Mouse (Mus musculus) hematopoietic multipotent progenitor cell, adult 10-12 weeks (in vitro differentiated cells): ENCODE data around the gene Agk. TPM values are rescaled to one million over a fixed set of nuclear protein-coding genes. Genes with fewer than 3 reads are reported as not detected.

ENCODE experiments used
- polyA plus RNA-seq: library from polyadenylated mRNA; stranded (reverse); fragments of >175 nt; gene quantifications from 2 replicates; pipeline ENCODE4 v1.2.3, GENCODE M21; 2012; ENCODE audit warnings: low replicate concordance

Gene Agk
- 3.6 and 4.9 TPM in 2 replicates for polyA plus RNA-seq

GRCm38 (mm10) chr6:40324897-40325841, at the start of gene Agk:
Gene Agk (plus strand): TSS chr6:40325172.

GRCm38 (mm10) chr6:40436047-40436483, 111.1 kb downstream of the Agk start, which contains the start of gene E330009J07Rik:
Gene E330009J07Rik (minus strand): TSS chr6:40436135.

GRCm38 (mm10) chr6:40438936-40439335, 114.0 kb downstream of the Agk start, which contains the start of gene Wee2:
Gene Wee2 (plus strand): TSS chr6:40439088.

Other genes with a start within 250 kb of the Agk start
- gene E330009J07Rik, start 111.0 kb downstream of the Agk start, polyA plus RNA-seq, result 4.4 and 10.7 TPM in 2 replicates
- not detected in 2 replicates for gene Wee2, start 113.9 kb downstream of the Agk start, polyA plus RNA-seq
- 22.6 and 26.0 TPM in 2 replicates for gene Ssbp1, start 146.2 kb downstream of the Agk start, polyA plus RNA-seq
- not detected in 2 replicates for gene Tas2r137, start 166.1 kb downstream of the Agk start, polyA plus RNA-seq
- gene Tas2r108, start 168.4 kb downstream of the Agk start, polyA plus RNA-seq, result not detected in 2 replicates
- gene Prss37, start 194.3 kb downstream of the Agk start, polyA plus RNA-seq, result not detected in 2 replicates
- gene Olfr461, start 229.9 kb downstream of the Agk start, polyA plus RNA-seq, result not detected in 2 replicates
- gene Olfr460, start 244.3 kb downstream of the Agk start, polyA plus RNA-seq, result not detected in 2 replicates